Comparison of ENCODE assay signal across 17 mouse cellular contexts in genomic region chr6:108303619-108304567, GRCm38 (mm10).
DNase-seq lines count a peak whose midpoint lies in the region; ATAC-seq lines count a peak whose summit lies in the region.
"Had no signal": no experiment of that assay in that cellular context is flagged by ENCODE, and none has a peak within 500 bp of the region (broad histone marks: within the 10 kb centered on the region; RNA-seq: fewer than 3 reads in every experiment).

No protein-coding gene starts in this region.

- intact Hi-C loops in left cerebral cortex, postnatal 14 days (cut with DNase I) = no loop called here
- intact Hi-C loops in left cerebral cortex, postnatal 10 days (cut with DNase I) = no loop called here

- H3K27ac ChIP-seq in forebrain, embryonic 15.5 days (replicated peaks) = 0 out of 2 replicates have a peak overlapping the region, but pooled peaks have one; percentile 19
- H3K27ac ChIP-seq in forebrain, embryonic 10.5 days = no peak overlapping the region
- no peak overlapping the region for H3K27ac ChIP-seq in heart, embryonic 13.5 days (replicated peaks)
- H3K27ac ChIP-seq in heart, embryonic 12.5 days (ENCODE audit: poor library complexity, severe bottlenecking) = no peak overlapping the region
- H3K27ac ChIP-seq: embryonic facial prominence, embryonic 13.5 days; hindbrain, embryonic 13.5 days; limb, embryonic 12.5 days; liver, embryonic 12.5 days had no signal

- H3K4me2 ChIP-seq in forebrain, embryonic 15.5 days (replicated peaks) = no peak overlapping the region
- H3K4me2 ChIP-seq in heart, embryonic 13.5 days = no peak overlapping the region
- no peak overlapping the region for H3K4me2 ChIP-seq in heart, embryonic 12.5 days
- H3K4me2 ChIP-seq: embryonic facial prominence, embryonic 13.5 days; hindbrain, embryonic 13.5 days; limb, embryonic 12.5 days; liver, embryonic 12.5 days had no signal

- no peaks in the 10 kb centered on the region for H3K9me3 ChIP-seq in forebrain, embryonic 15.5 days
- H3K9me3 ChIP-seq in forebrain, embryonic 10.5 days = no peaks in the 10 kb centered on the region
- H3K9me3 ChIP-seq in heart, embryonic 13.5 days = no peaks in the 10 kb centered on the region
- H3K9me3 ChIP-seq in heart, embryonic 12.5 days (replicated peaks) = no peaks in the 10 kb centered on the region
- H3K9me3 ChIP-seq: embryonic facial prominence, embryonic 13.5 days; hindbrain, embryonic 13.5 days; limb, embryonic 12.5 days; liver, embryonic 12.5 days had no signal

- H3K36me3 ChIP-seq in forebrain, embryonic 15.5 days = no peaks in the 10 kb centered on the region
- no peaks in the 10 kb centered on the region for H3K36me3 ChIP-seq in forebrain, embryonic 10.5 days (replicated peaks)
- H3K36me3 ChIP-seq in heart, embryonic 13.5 days = 0 out of 2 replicates have a peak, but pooled peaks cover 3% of the 10 kb centered on the region
- H3K36me3 ChIP-seq in heart, embryonic 12.5 days = no peaks in the 10 kb centered on the region
- H3K36me3 ChIP-seq: embryonic facial prominence, embryonic 13.5 days; hindbrain, embryonic 13.5 days; limb, embryonic 12.5 days; liver, embryonic 12.5 days had no signal

- no peak for DNase-seq in forebrain, embryonic 10.5 days (ENCODE audit: extremely low spot score, low spot score)
- DNase-seq in left cerebral cortex, postnatal 14 days (ENCODE audit: low spot score in 2 of 2) = peak; percentile 41 to 49
- no peak for DNase-seq in left cerebral cortex, postnatal 10 days (ENCODE audit: extremely low spot score in 1 of 2, low spot score in 2 of 2)
- peak; percentile 38 to 58 for DNase-seq in right cerebral cortex, postnatal 10 days (ENCODE audit: low spot score in 2 of 2)
- no peak for DNase-seq in urinary bladder, postnatal 36 days (ENCODE audit: low spot score in 2 of 2)
- DNase-seq: adrenal gland, postnatal 36 days; B cell, adult 2 months; cerebellum, adult 8-10 months; lung, adult 2 months; thymus, postnatal 14 days had no signal

- H3K9ac ChIP-seq in forebrain, embryonic 15.5 days (replicated peaks) = no peak overlapping the region
- H3K9ac ChIP-seq in heart, embryonic 13.5 days = 0 out of 2 replicates have a peak overlapping the region, but pooled peaks have one; percentile 24
- H3K9ac ChIP-seq in heart, embryonic 12.5 days = no peak overlapping the region
- H3K9ac ChIP-seq: embryonic facial prominence, embryonic 13.5 days; hindbrain, embryonic 13.5 days; limb, embryonic 12.5 days; liver, embryonic 12.5 days had no signal

- H3K4me1 ChIP-seq in forebrain, embryonic 15.5 days = peaks cover 9% of the 10 kb centered on the region; the same call in 1 of the 2 replicates
- H3K4me1 ChIP-seq in forebrain, embryonic 10.5 days = peaks cover 24% of the 10 kb centered on the region
- H3K4me1 ChIP-seq in heart, embryonic 13.5 days = peaks cover 54% of the 10 kb centered on the region
- H3K4me1 ChIP-seq in heart, embryonic 12.5 days (replicated peaks) = peaks cover 47% of the 10 kb centered on the region

- no peak for ATAC-seq in forebrain, embryonic 15.5 days (replicated peaks)
- no peak for ATAC-seq in heart, embryonic 13.5 days (ENCODE audit: extremely low read depth, insufficient number of reproducible peaks, low FRiP score, low TSS enrichment)
- no peak for ATAC-seq in heart, embryonic 12.5 days (ENCODE audit: insufficient number of reproducible peaks, low FRiP score)

- 88% methylated on average over 12 of the region's 12 CpGs for WGBS in forebrain, embryonic 15.5 days
- 89% methylated on average over 12 of the region's 12 CpGs for WGBS in forebrain, embryonic 10.5 days
- 81% methylated on average over 12 of the region's 12 CpGs for WGBS in heart, embryonic 13.5 days
- WGBS in heart, embryonic 12.5 days = 76% methylated on average over 12 of the region's 12 CpGs

- H3K4me3 ChIP-seq in forebrain, embryonic 15.5 days = no peak overlapping the region
- H3K4me3 ChIP-seq in forebrain, embryonic 10.5 days = no peak overlapping the region
- no peak overlapping the region for H3K4me3 ChIP-seq in heart, embryonic 13.5 days
- no peak overlapping the region for H3K4me3 ChIP-seq in heart, embryonic 12.5 days
- H3K4me3 ChIP-seq: embryonic facial prominence, embryonic 13.5 days; hindbrain, embryonic 13.5 days; limb, embryonic 12.5 days; liver, embryonic 12.5 days had no signal

- H3K27me3 ChIP-seq in forebrain, embryonic 15.5 days = no peaks in the 10 kb centered on the region
- H3K27me3 ChIP-seq in forebrain, embryonic 10.5 days (ENCODE audit: poor library complexity, severe bottlenecking) = no peaks in the 10 kb centered on the region
- H3K27me3 ChIP-seq in heart, embryonic 13.5 days (replicated peaks) = no peaks in the 10 kb centered on the region
- H3K27me3 ChIP-seq in heart, embryonic 12.5 days (replicated peaks) = no peaks in the 10 kb centered on the region
- H3K27me3 ChIP-seq: embryonic facial prominence, embryonic 13.5 days; hindbrain, embryonic 13.5 days; limb, embryonic 12.5 days; liver, embryonic 12.5 days had no signal

Comparison
In these comparisons a context has a peak if more than half of its experiments do, and no peak if none do; other contexts are left out.
1. DNase-seq: peak in left cerebral cortex, postnatal 14 days (2 of 2) and right cerebral cortex, postnatal 10 days (2 of 2); none in forebrain, embryonic 10.5 days (single experiment), left cerebral cortex, postnatal 10 days (0 of 2) and urinary bladder, postnatal 36 days (0 of 2).